In the genomic region with DNA sequence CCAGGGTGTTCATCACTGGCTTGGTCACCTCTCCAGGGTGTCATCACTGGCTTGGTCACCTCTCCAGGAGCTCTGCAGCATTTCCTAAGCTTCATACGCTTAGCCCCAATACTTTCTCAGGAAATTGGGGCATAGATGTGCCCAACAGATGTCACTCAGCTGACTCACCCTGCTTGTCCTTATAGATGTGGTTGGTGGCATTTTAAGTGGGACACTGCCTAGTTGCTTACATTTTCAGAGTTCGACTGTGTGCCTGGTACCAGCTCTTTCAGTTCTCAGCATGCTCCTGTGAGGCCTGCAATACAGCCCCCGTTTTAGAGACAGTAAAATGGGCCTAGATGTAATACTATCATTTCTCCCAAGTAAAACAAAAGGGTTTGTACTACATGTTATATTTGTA, we compare ENCODE assay signal across 20 mouse cellular contexts. TPM values are rescaled to one million over a fixed set of nuclear protein-coding genes. Genes with fewer than 3 reads are reported as not detected.
"Had no signal": no experiment of that assay in that cellular context is flagged by ENCODE, and none has a peak within 500 bp of the region (broad histone marks: within the 10 kb centered on the region; RNA-seq: fewer than 3 reads in every experiment).

No protein-coding gene starts in this region.

- DNase-seq: left cerebral cortex, postnatal 4 days; liver; liver, embryonic 13.5 days; liver, postnatal 0 days; lung, adult 18-20 months; lung, adult 2 months; lung, embryonic 14.5 days; lung, postnatal 10 days; lung, postnatal 14 days; lung, postnatal 36 days; lung, postnatal 4 days; midbrain, embryonic 14.5 days had no signal

- ATAC-seq: liver, embryonic 12.5 days; liver, postnatal 0 days; lung, postnatal 0 days; midbrain, embryonic 13.5 days; midbrain, embryonic 15.5 days; midbrain, embryonic 16.5 days had no signal

RNA-seq across cellular contexts. Expression of a gene that starts 8.6 kb away (rescaled TPM):
- total RNA-seq: megakaryocyte, adult 5-6 weeks; megakaryocyte-erythroid progenitor cell, adult 5-6 weeks; monocyte, adult 5-6 weeks had no signal
